Mouse (Mus musculus): ENCODE results near the gene Thtpa. TPM values are rescaled to one million over a fixed set of nuclear protein-coding genes. Genes with fewer than 3 reads are reported as not detected.

Gene Thtpa
- 10 to 100 TPM; 18.1 to 22.8 TPM for total RNA-seq (2021)
- long read RNA-seq, experiment 1, transcript Thtpa-201 (2 exons, 2,830 nt): major isoform, 39 of 42 reads
- long read RNA-seq, experiment 1, partial matches to known transcripts: 0 of 42 reads
- long read RNA-seq, experiment 1, other reads (novel, unspliced or antisense): 3 of 42 reads
- long read RNA-seq, experiment 2, transcript Thtpa-201 (2 exons, 2,830 nt): major isoform, 19 of 19 reads
- long read RNA-seq, experiment 2, partial matches to known transcripts: 0 of 19 reads
- long read RNA-seq, experiment 2, other reads (novel, unspliced or antisense): 0 of 19 reads

GRCm38 (mm10) chr14:55094704-55095231 lies at the start of gene Thtpa:
TSS of gene Thtpa (plus strand) at chr14:55094784.
- intact Hi-C loops (cut with DNase I): loop anchor here (5.0 kb wide), 2 partner anchors 182 to 197 kb away; partner anchors contain the start of gene Slc22a17
- Histone ChIP-seq H3K27ac (peak within 1 kb of the TSS; percentile 99), H3K4me3 (peak within 1 kb of the TSS; percentile 69)
- no peak for TF ChIP-seq CTCF (IDR thresholded peaks at IDR 0.05)
- peak; percentile 75 to 76 for DNase-seq (ENCODE audit: extremely low spot score in 1 of 2, low spot score in 2 of 2)

GRCm38 (mm10) chr14:55047971-55048531 lies 46.5 kb upstream of the Thtpa start:
- Histone ChIP-seq H3K4me3 (no peak overlapping the region), H3K27ac (no peak overlapping the region)
- intact Hi-C loops (cut with DNase I): no loop called here
- no peak for TF ChIP-seq CTCF (IDR thresholded peaks at IDR 0.05)
- DNase-seq (ENCODE audit: extremely low spot score in 1 of 2, low spot score in 2 of 2): no peak

GRCm38 (mm10) chr14:55052496-55052895 lies 42.1 kb upstream of the Thtpa start:
- Histone ChIP-seq H3K27ac (peak overlapping the region; percentile 8; the same call in 1 of the 2 replicates), H3K4me3 (no peak overlapping the region)
- TF ChIP-seq CTCF (IDR thresholded peaks at IDR 0.05): no peak
- intact Hi-C loops (cut with DNase I): loop anchor here (2.0 kb wide), 1 partner anchor 20 kb away; no protein-coding TSS in a partner anchor
- DNase-seq (ENCODE audit: extremely low spot score in 1 of 2, low spot score in 2 of 2): peak; percentile 71 to 74

- intact Hi-C loops (cut with DNase I): loop anchor here (2.0 kb wide), 1 partner anchor 20 kb away; no protein-coding TSS in a partner anchor
- H3K27ac ChIP-seq: peak overlapping the region; percentile 94
- no peak for TF ChIP-seq CTCF (IDR thresholded peaks at IDR 0.05)
- DNase-seq (ENCODE audit: extremely low spot score in 1 of 2, low spot score in 2 of 2): no peak
- H3K4me3 ChIP-seq: no peak overlapping the region
Observed at GRCm38 (mm10) chr14:55053050-55053449, 41.5 kb upstream of the Thtpa start.

- TF ChIP-seq CTCF (IDR thresholded peaks at IDR 0.05): no peak
- intact Hi-C loops (cut with DNase I): loop anchor here (1.0 to 2.0 kb wide), 2 partner anchors 21 to 39 kb away; partner anchors contain the start of gene Zfhx2
- peak; percentile 76 to 82 for DNase-seq (ENCODE audit: extremely low spot score in 1 of 2, low spot score in 2 of 2)
- H3K27ac ChIP-seq: peak overlapping the region; percentile 94
- peak overlapping the region; percentile 39 for H3K4me3 ChIP-seq
Observed at GRCm38 (mm10) chr14:55053708-55054190, 40.8 kb upstream of the Thtpa start.

- intact Hi-C loops (cut with DNase I): loop anchor here (1.0 kb wide), 1 partner anchor 38 kb away; the partner anchor contains the start of gene Zfhx2
- no peak for TF ChIP-seq CTCF (IDR thresholded peaks at IDR 0.05)
- DNase-seq (ENCODE audit: extremely low spot score in 1 of 2, low spot score in 2 of 2): peak in 1 of 2 experiments; percentile 35
- peak overlapping the region; percentile 39 for H3K4me3 ChIP-seq
- peak overlapping the region; percentile 94 for H3K27ac ChIP-seq
Observed at GRCm38 (mm10) chr14:55054191-55054749, 40.3 kb upstream of the Thtpa start.

- intact Hi-C loops (cut with DNase I): no loop called here
- DNase-seq (ENCODE audit: extremely low spot score in 1 of 2, low spot score in 2 of 2): peak; percentile 84 to 90
- Histone ChIP-seq H3K4me3 (peak overlapping the region; percentile 39; the same call in 1 of the 2 replicates), H3K27ac (peak overlapping the region; percentile 94)
- TF ChIP-seq CTCF (IDR thresholded peaks at IDR 0.05): peak; percentile 15; the same call in 1 of the 2 replicates
Observed at GRCm38 (mm10) chr14:55055167-55055834, 39.3 kb upstream of the Thtpa start.

GRCm38 (mm10) chr14:55059009-55059408 lies 35.6 kb upstream of the Thtpa start:
- DNase-seq (ENCODE audit: extremely low spot score in 1 of 2, low spot score in 2 of 2): no peak
- H3K4me3 ChIP-seq: no peak overlapping the region
- intact Hi-C loops (cut with DNase I): no loop called here
- H3K27ac ChIP-seq: no peak overlapping the region; the same call in 1 of the 2 replicates
- no peak for TF ChIP-seq CTCF (IDR thresholded peaks at IDR 0.05)

- TF ChIP-seq CTCF (IDR thresholded peaks at IDR 0.05): no peak
- Histone ChIP-seq H3K4me3 (no peak overlapping the region), H3K27ac (peak overlapping the region; percentile 24)
- DNase-seq (ENCODE audit: extremely low spot score in 1 of 2, low spot score in 2 of 2): no peak
- intact Hi-C loops (cut with DNase I): loop anchor here (5.0 kb wide), 1 partner anchor 33 kb away; no protein-coding TSS in a partner anchor
Observed at GRCm38 (mm10) chr14:55059931-55060330, 34.7 kb upstream of the Thtpa start.

- no peak for DNase-seq (ENCODE audit: extremely low spot score in 1 of 2, low spot score in 2 of 2)
- TF ChIP-seq CTCF (IDR thresholded peaks at IDR 0.05): no peak
- intact Hi-C loops (cut with DNase I): loop anchor here (5.0 kb wide), 1 partner anchor 35 kb away; no protein-coding TSS in a partner anchor
- 0 out of 2 replicates have a peak overlapping the region, but pooled peaks have one; percentile 74 for H3K27ac ChIP-seq
- H3K4me3 ChIP-seq: no peak overlapping the region
Observed at GRCm38 (mm10) chr14:55061845-55062244, 32.7 kb upstream of the Thtpa start.

- intact Hi-C loops (cut with DNase I): loop anchor here (5.0 kb wide), 1 partner anchor 35 kb away; no protein-coding TSS in a partner anchor
- no peak overlapping the region for H3K4me3 ChIP-seq
- peak overlapping the region; percentile 74 for H3K27ac ChIP-seq
- TF ChIP-seq CTCF (IDR thresholded peaks at IDR 0.05): no peak
- DNase-seq (ENCODE audit: extremely low spot score in 1 of 2, low spot score in 2 of 2): peak; percentile 70 to 73
Observed at GRCm38 (mm10) chr14:55062626-55063025, 32.0 kb upstream of the Thtpa start.

All from left cerebral cortex, adult 2 months (tissue).